Mouse (Mus musculus) embryo, embryonic 11.5 days (tissue): ENCODE measurements around the gene Zfp710.

Experiments used
- DNase-seq: peaks from one replicate; pipeline ENCODE4 v3.0.0-alpha.2; 2012; ENCODE audit warnings: low read depth, low spot score

Gene Zfp710

DNA sequence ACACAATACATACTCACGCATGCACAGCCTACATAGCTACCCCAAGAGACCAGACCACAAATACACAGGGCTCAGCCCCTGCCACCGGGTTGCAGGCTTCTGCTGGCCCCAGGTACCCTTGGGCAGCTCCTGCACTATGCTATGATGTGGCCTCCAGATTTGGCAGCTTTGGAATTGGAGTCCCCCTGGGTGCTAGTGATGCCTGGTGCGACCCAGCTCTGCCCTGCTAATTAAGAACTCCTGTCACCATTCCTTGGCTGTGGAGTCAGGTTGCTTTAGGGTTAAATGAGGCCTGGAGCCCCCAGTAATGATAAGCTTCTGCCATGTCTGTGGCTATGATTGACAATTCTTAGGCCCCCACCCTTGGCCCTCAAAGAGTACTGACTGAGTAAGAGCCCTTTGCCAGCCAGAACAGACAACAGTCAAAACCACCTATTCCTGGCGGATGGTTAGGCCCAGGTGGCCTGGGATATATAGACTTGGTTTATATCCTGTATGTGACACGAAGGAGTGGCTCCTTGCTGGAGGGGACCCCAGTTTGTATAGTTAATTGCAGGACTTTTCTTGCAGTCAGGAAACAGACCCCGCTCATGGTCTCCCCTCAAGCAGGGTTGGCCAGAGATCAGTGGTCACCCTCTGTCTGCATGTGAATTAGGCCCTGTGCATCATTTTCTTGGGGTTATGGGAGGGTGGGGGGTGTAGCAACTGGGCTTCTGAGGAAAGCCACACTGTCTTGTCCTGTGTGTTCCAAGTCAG is 52.5 kb downstream of the Zfp710 start:
- DNase-seq, result no peak

DNA sequence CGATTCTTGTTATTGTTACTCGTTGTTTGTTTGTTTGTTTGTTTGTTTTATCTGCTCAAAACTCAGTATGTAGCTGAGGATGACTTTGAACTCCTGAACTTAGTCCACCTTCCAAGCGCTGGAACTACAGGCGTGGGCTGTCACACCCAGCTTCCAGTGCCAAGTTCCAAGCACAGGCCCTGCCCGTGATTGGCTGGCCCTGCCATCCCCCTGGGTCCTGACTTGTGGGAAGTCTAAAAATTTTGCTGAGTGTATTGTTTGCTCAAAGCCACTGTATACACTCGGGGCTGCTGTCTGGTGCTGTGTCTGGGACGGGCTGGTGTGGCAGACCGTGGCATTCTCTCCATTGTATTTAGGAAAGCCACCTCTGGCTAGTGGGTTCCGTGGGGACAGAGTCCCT is 53.2 kb downstream of the Zfp710 start:
- no peak for DNase-seq

DNA sequence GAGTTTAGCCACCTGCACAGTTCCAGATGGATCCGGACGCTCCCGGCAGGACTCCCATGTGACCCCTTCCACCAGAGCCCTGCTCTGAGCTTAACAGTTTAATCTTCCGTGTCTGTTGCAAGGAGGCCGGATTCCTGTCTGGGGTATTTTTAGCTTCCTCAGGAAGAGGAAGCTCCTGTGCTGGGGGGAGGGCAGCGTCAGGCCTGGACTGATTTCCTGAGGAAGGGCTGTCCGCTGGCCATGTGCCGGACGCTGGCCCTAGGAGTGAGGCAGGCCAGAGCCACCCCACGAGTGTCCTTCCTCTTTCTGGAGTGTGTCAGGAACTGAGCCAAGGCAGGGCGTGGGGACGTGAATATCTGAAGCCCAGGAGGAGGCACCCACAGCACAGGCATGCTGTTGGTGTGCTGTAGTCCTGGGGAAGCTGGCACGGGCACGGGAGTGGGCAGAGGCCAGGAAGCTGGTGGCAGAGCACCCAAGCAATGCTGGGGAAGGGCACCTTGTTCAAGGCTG is 54.2 kb downstream of the Zfp710 start:
- no peak for DNase-seq

- no peak for DNase-seq
Measured at GRCm38 (mm10) chr7:80081586-80082554, 57.3 kb downstream of the Zfp710 start.

- DNase-seq, result peak; percentile 66
Measured at GRCm38 (mm10) chr7:80084484-80084931, 59.9 kb downstream of the Zfp710 start.

DNA sequence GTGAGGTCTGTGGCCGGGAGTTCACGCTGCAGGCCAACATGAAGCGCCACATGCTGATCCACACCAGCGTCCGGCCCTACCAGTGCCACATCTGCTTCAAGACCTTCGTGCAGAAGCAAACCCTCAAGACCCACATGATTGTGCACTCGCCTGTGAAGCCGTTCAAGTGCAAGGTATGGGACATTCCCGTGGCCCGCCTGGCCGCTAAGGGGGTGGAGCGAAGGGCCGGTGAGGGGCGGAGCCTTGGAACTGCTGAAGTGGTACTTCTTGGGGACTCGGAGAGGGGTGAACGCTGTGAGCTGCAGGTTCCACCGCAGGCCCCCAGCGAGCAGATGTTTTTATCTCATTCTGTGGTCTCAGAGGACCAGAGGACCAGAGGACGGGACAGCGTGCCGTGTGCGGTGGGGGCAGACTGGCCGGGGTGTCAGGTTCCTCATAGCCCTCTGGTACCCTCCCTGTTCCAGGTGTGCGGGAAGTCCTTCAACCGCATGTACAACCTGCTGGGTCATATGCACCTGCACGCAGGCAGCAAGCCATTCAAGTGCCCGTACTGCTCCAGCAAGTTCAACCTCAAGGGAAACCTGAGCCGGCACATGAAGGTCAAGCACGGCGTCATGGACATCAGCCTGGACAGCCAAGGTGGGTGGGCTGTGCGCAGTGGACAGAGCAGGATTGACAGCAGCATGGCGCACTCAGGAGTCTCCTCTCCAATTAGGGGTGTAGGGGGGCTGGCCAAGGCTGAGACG is 61.5 kb downstream of the Zfp710 start:
- DNase-seq, result no peak

DNA sequence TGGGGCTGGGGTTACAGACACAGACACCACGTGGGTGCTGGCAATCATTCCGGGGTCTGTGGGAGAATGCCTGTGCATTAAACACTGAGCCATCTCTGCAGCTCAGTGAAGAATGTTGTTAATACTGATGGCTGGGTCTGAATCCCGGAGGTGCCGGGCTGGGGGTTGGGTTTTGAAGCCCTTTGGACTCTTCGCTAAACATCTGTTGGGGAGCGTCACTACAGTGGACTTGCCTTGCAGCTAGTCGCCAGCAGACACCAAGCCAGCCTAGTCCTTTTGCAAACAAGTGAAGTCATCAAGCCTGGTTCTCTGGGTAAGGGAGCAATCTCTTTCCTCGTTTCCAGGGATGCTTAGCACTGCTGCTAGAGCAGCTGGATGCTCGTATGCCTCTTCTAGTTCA is 63.6 kb downstream of the Zfp710 start:
- DNase-seq, result no peak

GRCm38 (mm10) chr7:80090191-80091003 is 65.8 kb downstream of the Zfp710 start:
- DNase-seq, result no peak

DNA sequence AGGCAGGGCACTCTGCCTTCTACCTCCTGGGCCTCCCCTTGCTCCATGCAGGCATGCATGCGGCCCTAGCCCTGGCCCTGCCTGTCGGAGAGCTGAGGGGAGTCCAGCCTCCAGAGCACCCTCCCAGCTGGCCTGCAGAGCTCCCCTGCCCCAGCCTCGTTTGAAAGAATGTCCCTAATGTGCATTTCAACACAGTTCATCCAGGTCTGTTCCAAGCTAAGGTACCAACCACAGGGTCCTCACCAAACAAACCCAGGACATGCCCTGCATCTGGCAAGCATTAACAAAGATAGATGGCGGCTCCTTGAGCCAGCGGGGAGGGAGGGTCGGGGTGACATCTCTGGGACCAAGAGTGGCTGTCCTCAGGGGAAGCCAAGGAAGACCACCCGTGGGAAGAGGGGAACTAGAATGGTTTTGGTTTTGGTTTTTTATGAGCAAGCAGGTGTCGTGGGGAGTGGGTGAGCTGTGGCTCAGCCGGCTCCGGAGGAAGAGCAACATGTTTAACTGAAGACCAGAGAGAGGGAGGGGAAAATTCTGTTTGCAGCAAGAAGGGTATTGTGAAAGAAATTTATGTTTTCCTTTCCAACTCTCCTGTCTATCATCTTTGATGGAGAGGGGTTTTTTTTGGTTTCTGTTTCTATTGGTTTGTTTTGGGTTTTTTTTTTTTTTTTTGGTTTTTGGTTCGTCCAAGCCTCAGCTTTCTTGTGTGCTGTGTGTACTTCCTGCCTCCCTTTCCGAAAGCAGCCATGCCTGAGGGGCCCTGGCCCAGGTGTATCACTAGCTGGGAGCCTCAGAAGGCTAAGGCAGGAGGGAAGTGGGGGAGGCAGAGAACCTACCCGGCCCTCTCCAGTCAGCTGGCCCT is 66.6 kb downstream of the Zfp710 start:
- DNase-seq, result no peak

DNA sequence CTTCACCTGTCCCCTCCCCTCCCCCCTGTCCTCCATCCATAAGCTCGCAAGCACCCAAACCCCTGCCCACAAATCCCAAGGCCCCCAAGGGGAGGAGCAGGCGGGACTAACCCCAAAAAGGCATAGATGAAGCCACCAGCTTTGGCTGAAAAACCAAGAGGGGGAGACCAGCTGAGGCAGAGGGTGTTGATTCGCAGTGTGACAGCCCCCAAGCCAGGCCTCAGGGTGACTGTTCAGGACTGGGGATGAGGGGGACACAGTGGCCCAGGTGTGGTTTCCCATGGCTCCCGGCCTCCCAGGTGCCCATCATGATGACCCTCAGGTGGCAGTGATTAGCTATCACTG is 67.2 kb downstream of the Zfp710 start:
- DNase-seq, result no peak

DNA sequence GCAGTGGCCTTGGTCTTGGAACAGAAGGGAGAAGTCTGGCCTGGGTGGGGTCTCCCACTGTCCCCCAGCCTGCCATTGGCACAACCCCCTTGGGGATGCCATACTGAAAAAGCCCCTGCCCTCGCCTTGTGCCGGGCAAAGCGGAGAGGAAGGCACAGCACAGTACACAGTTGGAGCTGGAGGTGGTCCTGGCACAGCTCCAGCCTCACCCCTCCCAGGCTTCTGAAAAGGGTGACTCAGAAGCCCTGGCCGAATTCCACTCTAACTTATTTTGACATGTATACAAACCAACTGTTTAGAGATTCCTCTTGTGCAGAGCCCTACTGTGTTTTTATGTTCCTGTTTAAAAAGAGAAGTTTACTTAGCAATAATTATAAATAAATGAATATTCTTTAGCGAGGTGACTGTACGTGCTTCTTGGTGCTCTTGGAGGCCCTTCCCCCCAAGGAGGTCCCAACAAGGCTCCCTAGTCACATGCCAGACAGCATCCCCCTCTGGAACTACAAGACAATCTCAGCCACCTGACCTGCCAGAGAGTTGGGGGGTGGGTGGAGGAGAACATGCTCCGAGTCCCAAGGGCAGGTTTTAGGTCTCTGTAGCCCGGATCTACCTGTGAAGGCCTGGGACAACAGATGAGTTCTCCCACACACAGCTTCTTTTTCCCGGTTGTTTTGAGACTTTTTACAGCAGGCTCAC is 67.9 kb downstream of the Zfp710 start:
- no peak for DNase-seq

DNA sequence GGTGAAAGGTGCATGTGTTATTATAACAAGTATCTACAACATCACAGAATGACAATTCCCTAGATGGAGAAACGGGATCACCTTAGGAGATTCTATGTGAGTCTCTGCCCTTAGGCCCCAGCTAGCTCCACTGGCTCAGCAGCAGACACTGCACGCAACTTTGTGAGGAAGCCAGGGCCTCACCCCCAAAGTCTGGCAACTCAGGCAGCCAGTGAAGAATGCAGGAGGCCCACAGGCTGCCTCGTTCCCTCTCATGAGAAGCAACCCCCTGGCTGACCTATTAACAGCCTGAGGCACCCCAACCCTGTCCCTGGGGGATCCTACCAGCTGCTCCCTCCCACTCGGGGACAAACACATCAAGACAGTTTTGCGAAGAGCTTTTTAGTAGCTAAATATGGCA is 69.9 kb downstream of the Zfp710 start:
- no peak for DNase-seq

- no peak for DNase-seq
Measured at GRCm38 (mm10) chr7:80095598-80096309, 71.1 kb downstream of the Zfp710 start.

DNA sequence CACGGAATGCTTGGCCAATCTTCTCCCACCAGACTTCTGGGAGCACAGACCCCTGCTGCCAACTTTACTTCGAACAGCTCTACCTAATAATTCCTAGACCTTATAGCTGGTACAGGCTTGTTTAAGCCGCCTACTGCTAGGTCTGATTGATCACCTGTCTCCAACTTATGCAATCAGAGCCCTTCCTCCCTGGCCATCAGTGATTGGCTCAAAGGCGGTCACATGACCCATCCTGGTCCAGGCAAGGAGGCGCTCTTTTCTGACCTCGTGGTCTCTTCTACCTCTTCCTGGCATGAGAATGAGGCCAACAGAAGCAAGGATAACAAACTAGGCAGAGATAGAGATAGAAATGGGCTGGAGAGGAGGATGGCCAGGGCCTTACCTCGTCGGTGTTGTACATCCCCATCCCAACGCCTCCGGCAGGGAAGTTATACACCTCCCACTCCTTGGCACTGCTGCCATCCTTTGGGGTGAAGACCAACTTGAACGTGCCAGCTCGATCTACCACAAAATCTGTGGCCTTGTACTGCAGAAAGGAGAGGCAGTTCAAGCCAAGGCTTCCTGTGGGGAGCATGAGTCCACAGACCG is 73.9 kb downstream of the Zfp710 start:
- no peak for DNase-seq

GRCm38 (mm10) chr7:80103335-80103734 is 78.7 kb downstream of the Zfp710 start:
- DNase-seq, result no peak

GRCm38 (mm10) chr7:80105637-80106390 is 81.2 kb downstream of the Zfp710 start:
- DNase-seq, result no peak

DNA sequence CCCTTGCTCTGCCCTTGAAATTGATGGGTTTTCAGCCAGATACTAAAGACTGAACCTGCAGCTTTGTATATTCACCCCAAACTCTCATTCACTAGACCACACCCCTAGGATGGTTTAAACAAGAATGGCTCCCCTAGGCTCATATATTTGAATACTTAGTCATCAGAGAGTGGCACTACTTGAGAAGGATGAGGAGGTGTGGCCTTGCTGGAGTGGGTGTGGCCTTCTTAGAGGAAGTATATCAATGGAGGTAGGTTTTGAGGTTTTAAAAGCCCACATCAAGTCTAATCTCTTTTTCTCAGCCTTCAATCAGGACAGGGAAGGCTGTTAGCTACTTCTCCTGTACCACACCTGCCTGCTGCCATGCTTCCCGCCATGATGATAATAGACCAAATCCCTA is 81.8 kb downstream of the Zfp710 start:
- DNase-seq, result no peak
